Mouse (Mus musculus) hindlimb bud, embryonic 11.5 days (tissue): ENCODE data around the gene Fbxo42.

ENCODE experiments used
- DNase-seq: peaks from one replicate; pipeline ENCODE4 v3.0.0-alpha.2; 2012; ENCODE audit warnings: low read depth, low spot score; ENCODE audit errors: extremely low spot score

The Fbxo42 gene

GRCm38 (mm10) chr4:141247776-141248613, 100.3 kb downstream of the Fbxo42 start:
- DNase-seq = no peak

GRCm38 (mm10) chr4:141248614-141248978, 100.9 kb downstream of the Fbxo42 start:
- DNase-seq = no peak

GRCm38 (mm10) chr4:141249383-141249782, 101.7 kb downstream of the Fbxo42 start:
- no peak for DNase-seq

GRCm38 (mm10) chr4:141251071-141251470, 103.4 kb downstream of the Fbxo42 start:
- no peak for DNase-seq

GRCm38 (mm10) chr4:141252641-141253040, 104.9 kb downstream of the Fbxo42 start:
- no peak for DNase-seq
